Mouse (Mus musculus) kidney, adult 9 months (tissue): ENCODE measurements around the gene Slc52a3.

ENCODE experiments used
- DNase-seq: peaks from one replicate; pipeline ENCODE4 v3.0.0; 2022

Gene Slc52a3

DNA sequence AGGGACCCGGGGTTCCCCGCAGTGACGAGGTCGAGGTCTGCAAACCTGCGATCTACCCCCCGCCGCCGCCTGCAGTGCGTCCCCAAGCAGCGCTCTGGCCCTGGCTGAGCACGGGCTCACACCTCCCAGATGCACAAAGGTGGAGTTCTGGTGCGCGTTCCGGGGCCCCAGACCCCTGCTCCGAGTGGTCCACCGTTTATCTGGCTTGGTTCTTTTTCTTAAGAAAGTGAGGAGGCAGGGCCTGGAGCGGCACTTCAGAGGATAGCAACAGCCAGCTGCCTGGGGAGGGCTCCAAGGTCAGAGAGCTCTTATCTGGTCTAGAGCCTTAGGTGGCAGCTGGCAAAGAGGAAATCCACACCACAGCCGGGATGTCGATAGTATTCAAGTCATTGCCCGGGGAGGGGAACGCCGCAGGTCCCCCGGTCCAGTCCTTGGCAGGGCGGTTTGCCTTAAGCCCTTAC, 52.7 kb downstream of the Slc52a3 start:
- no peak for DNase-seq

DNA sequence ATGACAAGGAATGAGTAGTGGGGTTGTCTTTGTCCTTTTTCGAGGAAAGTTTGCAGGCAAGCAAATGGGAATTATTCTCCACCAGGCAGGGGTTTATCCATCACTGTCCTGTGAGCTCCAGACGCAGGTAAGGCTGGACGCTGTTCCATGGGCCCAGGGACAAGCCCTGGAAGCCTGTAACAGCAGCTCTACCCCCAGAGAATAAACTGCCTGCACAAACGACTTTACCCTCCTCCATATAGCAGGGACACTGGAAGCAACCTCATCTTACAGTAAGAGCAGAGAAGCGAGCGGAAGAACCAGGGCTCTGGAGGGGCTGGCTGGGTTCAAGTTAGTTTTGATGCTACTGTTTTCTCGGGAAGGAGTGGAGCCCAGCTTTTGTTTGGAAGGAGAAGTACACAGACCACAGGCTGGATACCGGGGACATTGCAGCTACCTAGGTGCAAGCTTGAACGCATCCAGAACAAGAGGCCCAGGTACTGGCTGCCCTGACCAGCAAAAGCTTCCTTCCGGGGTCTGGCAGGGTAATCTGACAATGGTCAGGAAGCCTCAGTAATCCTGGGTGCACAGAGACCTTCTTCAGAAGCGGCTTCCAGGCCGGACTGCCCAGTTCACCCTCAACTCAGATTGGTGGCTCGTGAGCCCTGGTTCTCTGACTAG, 53.4 kb downstream of the Slc52a3 start:
- DNase-seq = no peak

DNA sequence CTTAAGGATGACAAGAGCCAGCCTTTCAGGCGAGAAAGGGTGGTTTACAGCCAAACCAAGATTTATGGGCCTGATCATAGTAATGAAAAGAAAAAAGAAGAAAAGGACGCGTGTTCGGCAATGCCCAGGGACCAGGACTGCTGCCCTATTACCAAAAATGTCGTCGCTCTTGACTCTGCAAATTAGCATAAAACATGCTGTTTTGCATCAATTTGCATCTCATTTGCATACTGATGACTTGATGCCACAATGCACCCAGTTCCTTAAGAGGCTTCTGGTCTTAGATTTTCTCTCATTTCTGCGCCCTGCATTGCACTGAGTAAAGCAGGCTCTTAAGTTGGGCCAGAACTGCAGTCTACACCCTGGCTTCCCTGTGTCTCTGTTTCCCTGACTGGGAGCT, 54.0 kb downstream of the Slc52a3 start:
- no peak for DNase-seq

DNA sequence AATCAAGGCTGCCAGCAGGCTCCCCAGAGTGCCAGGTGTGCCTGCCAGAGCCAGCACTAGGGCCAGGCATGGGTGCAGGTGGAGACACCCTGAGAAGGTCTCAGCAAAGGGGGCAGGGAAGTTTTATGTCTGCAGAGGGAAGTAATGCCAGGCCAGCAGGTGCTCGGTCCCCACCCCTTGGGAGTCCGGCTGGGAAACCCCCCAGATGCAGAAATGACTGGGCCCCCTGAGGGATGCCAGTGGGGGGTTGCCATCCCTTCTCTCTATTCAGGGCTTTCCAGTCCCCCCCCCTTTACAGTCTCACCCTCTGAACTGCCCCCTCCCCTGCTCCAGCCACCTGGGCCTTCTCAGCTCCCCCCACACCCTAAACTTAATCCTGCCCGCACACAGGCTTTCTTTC, 55.7 kb downstream of the Slc52a3 start:
- no peak for DNase-seq

DNA sequence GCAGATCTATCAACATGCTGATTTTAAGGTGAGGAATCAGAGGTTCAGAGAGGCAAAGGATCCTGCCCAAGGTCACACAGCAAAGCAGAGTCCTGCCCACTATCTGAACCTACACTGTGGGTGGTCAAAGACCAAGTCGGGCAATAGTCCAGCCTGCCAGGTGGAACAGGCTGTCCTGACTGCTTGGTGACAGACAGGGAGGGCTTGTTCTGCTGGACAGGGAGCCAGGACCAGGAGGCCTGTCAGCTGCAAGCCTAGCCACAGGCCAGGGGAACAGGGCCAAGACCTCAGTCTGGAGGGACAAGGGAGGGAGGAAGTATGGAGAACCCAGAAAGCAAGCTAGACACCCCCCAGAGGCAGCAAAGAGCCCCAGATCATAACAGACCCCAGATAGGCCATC, 59.1 kb downstream of the Slc52a3 start:
- DNase-seq = no peak

DNA sequence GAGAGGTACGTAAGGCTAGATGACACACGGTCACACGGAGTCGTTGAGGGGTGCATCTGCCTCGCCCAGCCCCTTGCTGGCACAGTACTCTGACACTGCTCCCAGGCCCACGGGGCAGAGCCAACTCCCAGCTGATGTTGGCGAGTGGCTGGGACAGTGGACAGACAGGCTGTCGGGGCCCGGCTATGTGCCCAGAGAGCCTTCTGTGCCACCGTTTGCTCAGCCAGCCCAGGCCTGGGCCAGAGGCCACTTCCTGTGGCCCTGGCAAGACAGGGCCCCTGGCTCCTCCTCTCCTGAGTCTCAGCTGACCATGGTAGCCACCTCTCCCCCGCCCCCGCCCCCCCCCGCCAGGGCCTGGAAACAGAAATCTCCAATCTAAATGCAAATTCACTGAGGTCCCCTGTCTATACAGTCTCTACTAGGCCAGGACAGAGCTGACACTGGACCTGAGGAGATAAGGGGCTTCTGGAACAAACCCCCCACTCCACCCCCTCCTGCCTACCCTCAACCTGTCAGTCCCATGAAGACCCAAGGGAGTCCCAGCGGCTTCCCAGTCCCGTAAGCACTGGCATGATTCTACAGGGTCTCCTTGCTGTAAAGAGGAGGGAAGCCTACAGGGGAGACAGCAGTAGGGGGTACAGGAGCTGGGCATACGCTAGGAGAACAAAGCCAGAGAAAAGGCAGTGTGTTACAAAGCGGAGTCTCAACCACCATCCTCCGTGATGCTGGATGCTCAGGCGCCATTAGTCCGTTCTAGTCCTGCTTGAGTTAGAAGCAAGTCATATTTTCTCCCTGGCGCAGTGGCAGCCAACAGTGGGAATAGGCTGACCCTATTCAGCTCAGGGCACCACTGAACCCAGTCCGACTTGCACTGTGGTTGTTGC, 60.3 kb downstream of the Slc52a3 start:
- no peak for DNase-seq

DNA sequence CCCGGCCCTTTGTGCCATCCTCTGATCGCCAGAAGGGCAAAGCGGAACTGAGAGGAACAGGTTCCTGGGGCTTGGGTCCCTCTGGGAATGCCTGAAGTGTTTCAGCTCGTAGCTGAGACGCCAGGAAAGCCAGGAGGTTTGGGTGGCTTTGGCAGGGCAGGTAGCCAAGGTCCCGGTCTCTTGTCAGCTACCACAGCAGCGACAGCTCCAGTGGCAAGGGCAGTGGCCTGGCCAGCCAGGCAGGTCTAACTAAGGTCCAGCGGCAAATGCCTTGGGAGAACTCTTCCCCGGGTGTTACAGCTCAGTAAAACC, 60.9 kb downstream of the Slc52a3 start:
- DNase-seq = no peak
